Mouse (Mus musculus) myocyte (in vitro differentiated cells): ENCODE data around the gene Nphs1.

Experiments
- CEBPB ChIP-seq: IDR thresholded peaks from 2 replicates; pipeline ENCODE4 v1.6.1; 2011; ENCODE audit warnings: mild to moderate bottlenecking, moderate library complexity; ENCODE audit not compliant: poor library complexity, insufficient read depth, severe bottlenecking
- E2F4 ChIP-seq: IDR thresholded peaks from one replicate; pipeline ENCODE4 v1.6.1; 2011; ENCODE audit warnings: mild to moderate bottlenecking, control low read depth, moderate library complexity; ENCODE audit not compliant: insufficient read depth
- MAX ChIP-seq: IDR thresholded peaks from one replicate; pipeline ENCODE4 v1.6.1; 2011; ENCODE audit warnings: low read depth, mild to moderate bottlenecking, control low read depth
- MYOD1 ChIP-seq, 3 experiments: IDR thresholded peaks; one replicate each; pipeline ENCODE4 v1.6.1; 2011; ENCODE audit warnings: control low read depth in 2 of 3, low read depth in 2 of 3, mild to moderate bottlenecking in 2 of 3, moderate library complexity in 1 of 3; ENCODE audit not compliant: insufficient read length in 2 of 3, control insufficient read depth in 1 of 3
- POLR2A ChIP-seq: IDR thresholded peaks from one replicate; pipeline ENCODE4 v1.6.1; 2011; ENCODE audit warnings: low read depth, mild to moderate bottlenecking, control low read depth, moderate library complexity; ENCODE audit not compliant: insufficient read length
- POLR2AphosphoS2 ChIP-seq: IDR thresholded peaks from one replicate; pipeline ENCODE4 v1.6.1; 2011; ENCODE audit warnings: low read depth, control low read depth; ENCODE audit not compliant: insufficient read length
- SRF ChIP-seq: IDR thresholded peaks from one replicate; pipeline ENCODE4 v1.6.1; 2011; ENCODE audit warnings: low read depth; ENCODE audit not compliant: control insufficient read depth, insufficient read length
- TCF12 ChIP-seq: IDR thresholded peaks from one replicate; pipeline ENCODE4 v1.6.1; 2011; ENCODE audit warnings: mild to moderate bottlenecking, control low read depth; ENCODE audit not compliant: poor library complexity, insufficient read depth, severe bottlenecking

DNA sequence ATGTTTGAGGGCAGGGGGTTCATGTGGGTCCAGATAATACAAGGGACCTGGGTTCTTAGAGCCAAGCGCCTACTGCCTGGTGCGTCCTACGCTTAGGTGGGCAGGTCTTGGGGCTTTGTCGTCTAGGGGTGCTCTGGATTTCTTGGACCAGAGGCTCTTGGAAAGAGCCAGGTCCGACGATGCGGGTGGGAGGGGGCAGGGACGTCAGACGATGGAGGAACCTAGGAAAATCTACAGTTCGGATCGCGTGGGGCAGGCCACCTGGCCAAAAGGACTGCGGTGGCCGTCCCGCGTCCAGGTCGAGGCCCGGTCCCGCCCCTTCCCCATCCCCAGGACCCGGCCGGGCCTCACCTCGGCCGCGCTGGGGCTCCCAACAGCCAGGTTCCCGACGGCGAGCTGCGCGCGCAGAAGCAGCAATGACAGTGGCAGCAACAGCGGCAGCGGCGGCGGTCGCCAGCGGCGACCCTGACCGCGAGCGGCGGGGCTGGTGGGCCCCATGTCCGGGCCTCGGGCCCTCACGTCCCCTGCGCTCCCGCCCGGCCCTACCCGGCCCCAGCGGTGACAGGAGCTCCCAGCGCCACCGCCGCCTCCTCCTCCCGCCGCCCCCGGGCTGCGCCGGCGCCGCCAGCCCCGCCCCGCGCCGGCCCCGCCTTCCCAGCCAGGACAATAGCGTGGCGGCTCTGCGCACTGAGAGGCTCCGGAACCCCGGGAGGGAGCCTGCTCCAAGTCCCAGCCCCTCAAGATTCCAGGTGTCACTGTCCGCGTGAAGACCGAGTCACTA lies 13.0 kb upstream of the Nphs1 start, which contains the start of gene Aplp1:
- no peak for TF ChIP-seq CEBPB
- no peak for TF ChIP-seq TCF12
- TF ChIP-seq POLR2A, result no peak
- TF ChIP-seq POLR2AphosphoS2, result no peak
- no peak for TF ChIP-seq MAX
- TF ChIP-seq E2F4, result no peak
- no peak for TF ChIP-seq MYOD1 (IDR thresholded peaks at IDR 0.05; ENCODE audit: control insufficient read depth in 1 of 3, insufficient read length in 2 of 3, low read depth in 2 of 3)
- no peak for TF ChIP-seq SRF
